Comparison of ENCODE assay signal across 9 mouse cellular contexts in the genomic region with DNA sequence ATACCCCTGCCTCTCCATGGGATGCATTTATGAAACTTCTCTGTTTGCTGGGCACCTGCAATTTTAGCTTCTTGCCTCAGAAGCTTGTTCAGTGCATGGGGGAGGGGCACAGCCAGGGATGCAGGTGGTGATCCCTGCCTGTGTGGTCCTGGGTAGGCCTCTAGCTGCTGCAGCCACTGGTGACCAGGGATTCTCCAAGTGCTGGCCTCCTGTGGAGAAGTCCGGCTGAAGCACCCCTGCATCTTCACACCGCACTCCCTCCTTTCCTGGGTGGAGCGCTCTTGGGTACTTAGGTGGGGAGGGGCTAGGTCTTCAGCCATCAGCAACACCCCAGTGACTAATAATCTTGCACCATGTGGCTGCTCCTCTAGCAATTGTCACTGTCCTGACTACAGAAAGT. TPM values are rescaled to one million over a fixed set of nuclear protein-coding genes. Genes with fewer than 3 reads are reported as not detected.
A peak's percentile ranks its signal among the peaks of the same experiment; 100 is the strongest.
DNase-seq lines count a peak whose midpoint lies in the region; ATAC-seq lines count a peak whose summit lies in the region.
"Had no signal": no experiment of that assay in that cellular context is flagged by ENCODE, and none has a peak within 500 bp of the region (broad histone marks: within the 10 kb centered on the region; RNA-seq: fewer than 3 reads in every experiment).

No protein-coding gene starts in this region.

- no peaks in the 10 kb centered on the region for H3K36me3 ChIP-seq in limb, embryonic 11.5 days (ENCODE audit: control insufficient read depth, insufficient read depth, low read length)

- no peak for ATAC-seq in limb, embryonic 11.5 days (ENCODE audit: insufficient number of reproducible peaks, low FRiP score, low TSS enrichment, low read depth)
- ATAC-seq in CD4-positive, CD25-positive, alpha-beta regulatory T cell, adult 4 months: no peak

- H3K27ac ChIP-seq in limb, embryonic 11.5 days (replicated peaks; ENCODE audit: low read depth, low read length): no peak overlapping the region

- peaks cover 47% of the 10 kb centered on the region for H3K27me3 ChIP-seq in limb, embryonic 11.5 days (ENCODE audit: control insufficient read depth, insufficient read depth, low read length)

- H3K9ac ChIP-seq in limb, embryonic 11.5 days (ENCODE audit: low read length): no peak overlapping the region

- H3K4me2 ChIP-seq in limb, embryonic 11.5 days (ENCODE audit: low read depth, severe bottlenecking): peak overlapping the region; percentile 89

- H3K9me3 ChIP-seq in limb, embryonic 11.5 days (ENCODE audit: control insufficient read depth, low read length): no peaks in the 10 kb centered on the region

- peaks cover 15% of the 10 kb centered on the region for H3K4me1 ChIP-seq in limb, embryonic 11.5 days (ENCODE audit: control insufficient read depth, insufficient read depth, low read length)

- peak; percentile 11 for DNase-seq in embryo, embryonic 10 days (ENCODE audit: low spot score)
- no peak for DNase-seq in embryo, embryonic 10.5 days (ENCODE audit: low spot score)
- DNase-seq in retina, embryonic 14.5 days (ENCODE audit: low spot score): peak; percentile 18
- DNase-seq in retina, postnatal 1 day: no peak
- DNase-seq in limb, embryonic 11.5 days (ENCODE audit: low spot score): peak; percentile 33
- no peak for DNase-seq in thymus, postnatal 25 days
- no peak for DNase-seq in layer of hippocampus, adult 8-10 months (ENCODE audit: low spot score in 2 of 2)

- peak overlapping the region; percentile 44 for H3K4me3 ChIP-seq in limb, embryonic 11.5 days (ENCODE audit: low read depth, low read length)

- 27% methylated on average over 3 of the region's 3 CpGs for WGBS in limb, embryonic 11.5 days

RNA-seq across cellular contexts. Expression of gene Pde10a, which starts 1.2 kb away (rescaled TPM):
- 0.77 and 1.5 TPM in 2 replicates for polyA plus RNA-seq in limb, embryonic 11.5 days (2014; fragmentation: Nextera tagmentation; extraction: Ambion mirVana)
- polyA plus RNA-seq in CD4-positive, CD25-positive, alpha-beta regulatory T cell, adult 4 months (2017; shearing (Covaris generic)): 1 to 10 TPM in 1 of 2 experiments, not detected in 1; 1.1 TPM
- 10 to 100 TPM; 42.6 to 73.9 (median 56.7) TPM for total RNA-seq in layer of hippocampus, adult 8-10 months (2022)

RNA-seq across cellular contexts. Expression of gene Gm17087, which starts 42.8 kb away (rescaled TPM):
- polyA plus RNA-seq in limb, embryonic 11.5 days (2014; fragmentation: Nextera tagmentation; extraction: Ambion mirVana): not detected in 2 replicates
- 1 to 10 TPM in 1 of 2 experiments, not detected in 1; 3.6 TPM for polyA plus RNA-seq in CD4-positive, CD25-positive, alpha-beta regulatory T cell, adult 4 months (2017; shearing (Covaris generic))
- total RNA-seq in layer of hippocampus, adult 8-10 months (2022): not detected
- polyA plus RNA-seq: brain, embryonic 14.5 days had no signal

Comparison
In these comparisons a context has a peak if more than half of its experiments do, and no peak if none do; other contexts are left out.
1. DNase-seq: peak in embryo, embryonic 10 days (single experiment), retina, embryonic 14.5 days (single experiment) and limb, embryonic 11.5 days (single experiment); none in embryo, embryonic 10.5 days (single experiment), retina, postnatal 1 day (single experiment), thymus, postnatal 25 days (single experiment) and layer of hippocampus, adult 8-10 months (0 of 2).